Mouse (Mus musculus): Measurements from ENCODE around the gene Sgo2b. TPM values are rescaled to one million over a fixed set of nuclear protein-coding genes. Genes with fewer than 3 reads are reported as not detected.

Gene Sgo2b
- polyA plus RNA-seq, 1 experiment: not detected

GRCm38 (mm10) chr8:63921257-63921960 is 30.6 kb downstream of the Sgo2b start:
- H3K4me3 ChIP-seq (ENCODE audit: extremely low read depth, insufficient read depth, insufficient read length): no peak overlapping the region
- DNase-seq (ENCODE audit: low read depth in 1 of 2, low spot score in 2 of 2): no peak
- no peak for TF ChIP-seq CTCF (IDR thresholded peaks at IDR 0.05; ENCODE audit: extremely low read depth, insufficient read depth, insufficient read length, insufficient replicate concordance)
- TF ChIP-seq POLR2A (IDR thresholded peaks at IDR 0.05; ENCODE audit: low read depth, low read length): no peak
- H3K4me1 ChIP-seq (ENCODE audit: control insufficient read depth, insufficient read depth, insufficient read length): no peaks in the 10 kb centered on the region
- H3K27ac ChIP-seq (ENCODE audit: insufficient read depth, low read length): no peak overlapping the region
- no peaks in the 10 kb centered on the region for H3K36me3 ChIP-seq (ENCODE audit: control insufficient read depth, insufficient read depth, low read length)
- no peaks in the 10 kb centered on the region for H3K27me3 ChIP-seq (ENCODE audit: control insufficient read depth, insufficient read depth, low read length)
- WGBS: 59% methylated on average over 4 of the region's 4 CpGs

DNA sequence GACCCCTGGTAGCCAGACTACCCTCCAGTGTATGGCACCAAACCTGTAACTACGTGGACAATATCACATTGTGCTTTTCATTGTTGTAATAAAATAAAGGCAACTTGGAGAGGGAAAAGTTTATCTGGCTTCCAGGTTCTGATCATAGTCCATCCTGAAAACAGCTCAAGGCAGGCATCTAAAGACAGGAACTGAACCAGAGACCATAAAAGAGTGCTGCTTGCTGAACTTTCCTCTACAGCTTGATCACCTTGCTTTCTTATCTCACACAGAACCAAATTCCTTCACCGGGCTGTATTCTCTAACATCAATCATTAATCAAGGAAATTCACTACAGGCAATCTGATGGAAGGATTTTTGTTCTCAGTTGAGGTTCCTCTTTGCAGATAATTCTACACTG is 57.0 kb downstream of the Sgo2b start:
- WGBS: 54% methylated on average over 2 of the region's 2 CpGs
- H3K4me3 ChIP-seq (ENCODE audit: extremely low read depth, insufficient read depth, insufficient read length): no peak overlapping the region
- TF ChIP-seq POLR2A (IDR thresholded peaks at IDR 0.05; ENCODE audit: low read depth, low read length) (no peak), CTCF (IDR thresholded peaks at IDR 0.05; ENCODE audit: extremely low read depth, insufficient read depth, insufficient read length, insufficient replicate concordance) (no peak)
- no peak overlapping the region for H3K27ac ChIP-seq (ENCODE audit: insufficient read depth, low read length)
- H3K27me3 ChIP-seq (ENCODE audit: control insufficient read depth, insufficient read depth, low read length): no peaks in the 10 kb centered on the region
- H3K4me1 ChIP-seq (ENCODE audit: control insufficient read depth, insufficient read depth, insufficient read length): no peaks in the 10 kb centered on the region
- H3K36me3 ChIP-seq (ENCODE audit: control insufficient read depth, insufficient read depth, low read length): no peaks in the 10 kb centered on the region
- DNase-seq (ENCODE audit: low read depth in 1 of 2, low spot score in 2 of 2): no peak

DNA sequence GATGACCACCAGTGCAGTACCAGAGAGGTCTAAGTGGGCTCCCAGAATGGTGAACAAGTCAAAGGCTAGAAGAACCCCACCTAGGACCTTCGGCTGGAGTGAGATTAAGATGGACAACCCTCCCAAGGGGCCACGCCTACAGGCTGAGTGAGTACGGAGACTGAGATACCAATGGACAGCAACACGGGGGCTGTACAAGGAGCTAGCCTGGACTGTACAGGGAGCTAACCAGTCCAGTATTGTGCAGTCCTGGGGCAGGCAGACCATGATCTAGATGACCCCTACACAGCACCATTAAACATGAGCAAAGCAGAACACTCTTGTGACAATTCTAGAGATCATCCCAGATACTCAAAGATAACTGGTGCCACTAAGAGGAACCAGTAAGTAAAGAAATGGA is 73.7 kb downstream of the Sgo2b start:
- H3K4me1 ChIP-seq (ENCODE audit: control insufficient read depth, insufficient read depth, insufficient read length): no peaks in the 10 kb centered on the region
- TF ChIP-seq CTCF (IDR thresholded peaks at IDR 0.05; ENCODE audit: extremely low read depth, insufficient read depth, insufficient read length, insufficient replicate concordance) (no peak), POLR2A (IDR thresholded peaks at IDR 0.05; ENCODE audit: low read depth, low read length) (no peak)
- no peak overlapping the region for H3K27ac ChIP-seq (ENCODE audit: insufficient read depth, low read length)
- no peak overlapping the region for H3K4me3 ChIP-seq (ENCODE audit: extremely low read depth, insufficient read depth, insufficient read length)
- no peaks in the 10 kb centered on the region for H3K27me3 ChIP-seq (ENCODE audit: control insufficient read depth, insufficient read depth, low read length)
- DNase-seq (ENCODE audit: low read depth in 1 of 2, low spot score in 2 of 2): no peak
- 89% methylated on average over 4 of the region's 4 CpGs for WGBS
- H3K36me3 ChIP-seq (ENCODE audit: control insufficient read depth, insufficient read depth, low read length): no peaks in the 10 kb centered on the region

GRCm38 (mm10) chr8:63877393-63877792 is 74.7 kb downstream of the Sgo2b start:
- no peaks in the 10 kb centered on the region for H3K4me1 ChIP-seq (ENCODE audit: control insufficient read depth, insufficient read depth, insufficient read length)
- DNase-seq (ENCODE audit: low read depth in 1 of 2, low spot score in 2 of 2): no peak
- WGBS: 10% methylated on average over 6 of the region's 6 CpGs
- no peak overlapping the region for H3K4me3 ChIP-seq (ENCODE audit: extremely low read depth, insufficient read depth, insufficient read length)
- TF ChIP-seq POLR2A (IDR thresholded peaks at IDR 0.05; ENCODE audit: low read depth, low read length) (no peak), CTCF (IDR thresholded peaks at IDR 0.05; ENCODE audit: extremely low read depth, insufficient read depth, insufficient read length, insufficient replicate concordance) (no peak)
- H3K27ac ChIP-seq (ENCODE audit: insufficient read depth, low read length): no peak overlapping the region
- H3K36me3 ChIP-seq (ENCODE audit: control insufficient read depth, insufficient read depth, low read length): no peaks in the 10 kb centered on the region
- no peaks in the 10 kb centered on the region for H3K27me3 ChIP-seq (ENCODE audit: control insufficient read depth, insufficient read depth, low read length)

- WGBS: 89% methylated on average over 7 of the region's 7 CpGs
- no peaks in the 10 kb centered on the region for H3K36me3 ChIP-seq (ENCODE audit: control insufficient read depth, insufficient read depth, low read length)
Measured at GRCm38 (mm10) chr8:63876949-63877348, 75.1 kb downstream of the Sgo2b start.

More at GRCm38 (mm10) chr8:63876949-63877348, 75.1 kb downstream of the Sgo2b start:
- Histone ChIP-seq H3K4me1 (ENCODE audit: control insufficient read depth, insufficient read depth, insufficient read length) (no peaks in the 10 kb centered on the region), H3K27me3 (ENCODE audit: control insufficient read depth, insufficient read depth, low read length) (no peaks in the 10 kb centered on the region), H3K4me3 (ENCODE audit: extremely low read depth, insufficient read depth, insufficient read length) (no peak overlapping the region), H3K27ac (ENCODE audit: insufficient read depth, low read length) (no peak overlapping the region)
- no peak for TF ChIP-seq POLR2A (IDR thresholded peaks at IDR 0.05; ENCODE audit: low read depth, low read length)
- no peak for TF ChIP-seq CTCF (IDR thresholded peaks at IDR 0.05; ENCODE audit: extremely low read depth, insufficient read depth, insufficient read length, insufficient replicate concordance)
- no peak for DNase-seq (ENCODE audit: low read depth in 1 of 2, low spot score in 2 of 2)

All from spleen, adult 2 months (tissue).